Mouse (Mus musculus) MEL (cell line): ENCODE results near the gene Slc25a28. TPM values are rescaled to one million over a fixed set of nuclear protein-coding genes. Genes with fewer than 3 reads are reported as not detected.

Experiments used
- DNase-seq: peaks from one replicate; pipeline ENCODE4 v3.0.0; 2011; ENCODE audit warnings: low read depth, low spot score
- H3K27ac ChIP-seq: 2 replicates; pipeline ENCODE4 v1.5.1; 2012; ENCODE audit warnings: low read depth, mild to moderate bottlenecking, control low read depth, low read length, moderate library complexity; ENCODE audit not compliant: control insufficient read depth
- H3K27me3 ChIP-seq, 2 experiments: fragments of 150-350 bp in 1 of 2; sonication (generic) in 1 of 2; 2 replicates each; pipeline ENCODE4 v1.6.1; 2012; ENCODE audit warnings: low read length in 2 of 2, mild to moderate bottlenecking in 2 of 2, improper control_type of control experiment in 1 of 2, moderate library complexity in 1 of 2; ENCODE audit not compliant: insufficient read depth in 2 of 2, control insufficient read depth in 1 of 2
- H3K36me3 ChIP-seq, 2 experiments: 2 replicates each; pipeline ENCODE4 v1.6.1; 2012 to 2014; ENCODE audit warnings: low read length in 2 of 2, improper control_type of control experiment in 1 of 2, inconsistent platforms in 1 of 2, mild to moderate bottlenecking in 1 of 2; ENCODE audit not compliant: insufficient read depth in 2 of 2, control insufficient read depth in 1 of 2
- H3K4me1 ChIP-seq, 2 experiments: fragments of 150-350 bp in 1 of 2; sonication (generic) in 1 of 2; 2 replicates each; pipeline ENCODE4 v1.6.1; 2012; ENCODE audit warnings: low read length in 2 of 2, improper control_type of control experiment in 1 of 2, mild to moderate bottlenecking in 1 of 2; ENCODE audit not compliant: insufficient read depth in 2 of 2, control insufficient read depth in 1 of 2
- H3K4me3 ChIP-seq, 2 experiments: fragments of 150-350 bp in 1 of 2; sonication (generic) in 1 of 2; 2 replicates each; pipeline ENCODE4 v1.5.1; 2012; ENCODE audit warnings: low read depth in 2 of 2, low read length in 2 of 2, mild to moderate bottlenecking in 2 of 2, moderate library complexity in 2 of 2, control low read depth in 1 of 2, improper control_type of control experiment in 1 of 2; ENCODE audit not compliant: control insufficient read depth in 1 of 2, insufficient read depth in 1 of 2
- H3K79me2 ChIP-seq: 2 replicates; pipeline ENCODE4 v1.6.1; 2012; ENCODE audit warnings: mild to moderate bottlenecking, low read length, moderate library complexity; ENCODE audit not compliant: control insufficient read depth, poor library complexity, insufficient read depth
- H3K9ac ChIP-seq: 2 replicates; pipeline ENCODE4 v1.6.1; 2012; ENCODE audit warnings: low read depth, mild to moderate bottlenecking, control low read depth, low read length, moderate library complexity; ENCODE audit not compliant: control insufficient read depth, poor library complexity, severe bottlenecking
- H3K9me3 ChIP-seq: fragments of 150-350 bp; sonication (generic); replicated peaks from 2 replicates; pipeline ENCODE4 v1.6.1; 2012; ENCODE audit warnings: mild to moderate bottlenecking, low read length, improper control_type of control experiment, moderate library complexity; ENCODE audit not compliant: insufficient read depth
- CHD1 ChIP-seq: IDR thresholded peaks from 2 replicates; pipeline ENCODE4 v1.6.1; 2012; ENCODE audit warnings: low read depth, mild to moderate bottlenecking, inconsistent platforms, low read length, improper control_type of control experiment
- CTCF ChIP-seq, 3 experiments: IDR thresholded peaks in 2 of 3; conservative IDR thresholded peaks in 1 of 3; 2 replicates each; pipeline ENCODE4 v1.5.1; 2011 to 2012; ENCODE audit warnings: low read length in 3 of 3, low read depth in 2 of 3, mild to moderate bottlenecking in 2 of 3, improper control_type of control experiment in 1 of 3, inconsistent platforms in 1 of 3, mixed read lengths in 1 of 3, moderate library complexity in 1 of 3; ENCODE audit not compliant: control insufficient read depth in 1 of 3, insufficient read depth in 1 of 3, poor library complexity in 1 of 3, severe bottlenecking in 1 of 3
- ELF1 ChIP-seq: IDR thresholded peaks from 2 replicates; pipeline ENCODE4 v1.6.1; 2014; ENCODE audit warnings: low read depth, mild to moderate bottlenecking, inconsistent platforms, low read length, improper control_type of control experiment, moderate library complexity
- ETS1 ChIP-seq: IDR thresholded peaks from 2 replicates; pipeline ENCODE4 v1.6.1; 2012; ENCODE audit warnings: low read depth, mild to moderate bottlenecking, inconsistent platforms, low read length, improper control_type of control experiment, moderate library complexity
- GATA1 ChIP-seq: IDR thresholded peaks from 2 replicates; pipeline ENCODE4 v1.6.1; 2011; ENCODE audit warnings: low read depth, low read length, improper control_type of control experiment
- HCFC1 ChIP-seq: IDR thresholded peaks from 2 replicates; pipeline ENCODE4 v1.6.1; 2012; ENCODE audit warnings: low read depth, mild to moderate bottlenecking, inconsistent platforms, low read length, improper control_type of control experiment, moderate library complexity
- JUND ChIP-seq: IDR thresholded peaks from 2 replicates; pipeline ENCODE4 v1.6.1; 2011; ENCODE audit warnings: low read depth, mild to moderate bottlenecking, improper control_type of control experiment, low read length
- MAFK ChIP-seq: IDR thresholded peaks from 2 replicates; pipeline ENCODE4 v1.6.1; 2011; ENCODE audit warnings: low read depth, mild to moderate bottlenecking, low read length, improper control_type of control experiment, borderline replicate concordance
- MAX ChIP-seq: IDR thresholded peaks from 2 replicates; pipeline ENCODE4 v1.6.1; 2011; ENCODE audit warnings: low read length, improper control_type of control experiment
- MAZ ChIP-seq: IDR thresholded peaks from 2 replicates; pipeline ENCODE4 v1.6.1; 2012; ENCODE audit warnings: low read depth, mild to moderate bottlenecking, inconsistent platforms, low read length, improper control_type of control experiment
- MYB ChIP-seq: IDR thresholded peaks from 2 replicates; pipeline ENCODE4 v1.6.1; 2011; ENCODE audit warnings: mild to moderate bottlenecking, low read depth, low read length, improper control_type of control experiment
- MYC ChIP-seq: IDR thresholded peaks from 2 replicates; pipeline ENCODE4 v1.6.1; 2011; ENCODE audit warnings: low read depth, mild to moderate bottlenecking, low read length, improper control_type of control experiment, moderate library complexity
- NELFE ChIP-seq: IDR thresholded peaks from 2 replicates; pipeline ENCODE4 v1.6.1; 2011; ENCODE audit warnings: low read depth, low read length, improper control_type of control experiment
- NRF1 ChIP-seq: IDR thresholded peaks from 2 replicates; pipeline ENCODE4 v1.6.1; 2014; ENCODE audit warnings: low read depth, mild to moderate bottlenecking, inconsistent platforms, low read length, improper control_type of control experiment, moderate library complexity; ENCODE audit not compliant: poor library complexity, insufficient read depth, severe bottlenecking
- POLR2AphosphoS2 ChIP-seq: IDR thresholded peaks from 2 replicates; pipeline ENCODE4 v1.6.1; 2011; ENCODE audit warnings: low read length, improper control_type of control experiment
- RAD21 ChIP-seq: IDR thresholded peaks from 2 replicates; pipeline ENCODE4 v1.6.1; 2011; ENCODE audit warnings: mild to moderate bottlenecking, low read depth, low read length, improper control_type of control experiment
- SMC3 ChIP-seq: IDR thresholded peaks from 2 replicates; pipeline ENCODE4 v1.6.1; 2011; ENCODE audit warnings: low read depth, low read length, improper control_type of control experiment
- TAL1 ChIP-seq: IDR thresholded peaks from 2 replicates; pipeline ENCODE4 v1.6.1; 2012; ENCODE audit warnings: mild to moderate bottlenecking, inconsistent platforms, low read length, moderate library complexity, mixed read lengths
- USF1 ChIP-seq: IDR thresholded peaks from 2 replicates; pipeline ENCODE4 v1.6.1; 2014; ENCODE audit warnings: low read depth, mild to moderate bottlenecking, inconsistent platforms, low read length, improper control_type of control experiment, moderate library complexity
- ZC3H11A ChIP-seq: IDR thresholded peaks from 2 replicates; pipeline ENCODE4 v1.6.1; 2012; ENCODE audit warnings: low read depth, mild to moderate bottlenecking, inconsistent platforms, low read length, improper control_type of control experiment
- ZKSCAN1 ChIP-seq: IDR thresholded peaks from 2 replicates; pipeline ENCODE4 v1.6.1; 2012; ENCODE audit warnings: low read depth, mild to moderate bottlenecking, inconsistent platforms, low read length, improper control_type of control experiment, moderate library complexity
- ZMIZ1 ChIP-seq: IDR thresholded peaks from 2 replicates; pipeline ENCODE4 v1.6.1; 2012; ENCODE audit warnings: low read depth, mild to moderate bottlenecking, inconsistent platforms, low read length, improper control_type of control experiment, moderate library complexity
- polyA plus RNA-seq, 2 experiments: library from polyadenylated mRNA; stranded (reverse) in 1 of 2; unstranded in 1 of 2; fragments of >175 nt in 1 of 2; fragments of >200 nt in 1 of 2; gene quantifications; 2 replicates each; pipeline versions ENCODE4 v1.2.1 to v1.2.4; 2012; ENCODE audit warnings: low replicate concordance in 2 of 2, low read depth in 1 of 2; ENCODE audit not compliant: insufficient read length in 2 of 2, insufficient read depth in 1 of 2, missing spikeins in 1 of 2
- total RNA-seq: library from RNA; depleted of rRNA; stranded (reverse); fragments of 300-350 nt; gene quantifications from 2 replicates; pipeline ENCODE4 v1.2.3, GENCODE M21; 2012

Slc25a28 gene
- total and polyA plus RNA-seq, 3 experiments = 58.2 to 110 TPM; not detected in 1

- TF ChIP-seq HCFC1 (peak; percentile 83), MYC (peak; percentile 81), TAL1 (no peak), ZC3H11A (no peak), SMC3 (no peak)
Observed at GRCm38 (mm10) chr19:43674730-43675524, at the start of gene Slc25a28 (continued).

DNA sequence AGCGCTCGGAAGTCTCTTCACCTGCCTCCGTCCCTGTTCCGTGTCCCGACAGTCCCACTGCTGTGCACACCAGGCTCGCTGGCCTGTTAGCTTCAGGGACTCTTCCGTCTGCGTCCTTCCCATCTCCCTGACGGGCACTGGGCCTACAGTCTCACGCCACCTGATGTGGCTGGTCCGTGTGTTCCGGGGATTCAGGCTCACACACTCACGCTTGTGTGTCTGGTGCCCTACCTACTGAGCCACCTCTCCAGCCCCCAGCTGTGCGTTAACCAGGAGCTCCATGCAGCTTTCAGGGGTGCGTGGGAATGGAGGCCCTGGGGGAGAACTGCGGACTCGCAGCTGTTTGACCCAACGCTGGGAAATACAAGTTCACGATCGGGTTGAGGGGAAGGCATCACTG is 49.5 kb upstream of the Slc25a28 start:
- H3K9me3 ChIP-seq = no peaks in the 10 kb centered on the region

DNA sequence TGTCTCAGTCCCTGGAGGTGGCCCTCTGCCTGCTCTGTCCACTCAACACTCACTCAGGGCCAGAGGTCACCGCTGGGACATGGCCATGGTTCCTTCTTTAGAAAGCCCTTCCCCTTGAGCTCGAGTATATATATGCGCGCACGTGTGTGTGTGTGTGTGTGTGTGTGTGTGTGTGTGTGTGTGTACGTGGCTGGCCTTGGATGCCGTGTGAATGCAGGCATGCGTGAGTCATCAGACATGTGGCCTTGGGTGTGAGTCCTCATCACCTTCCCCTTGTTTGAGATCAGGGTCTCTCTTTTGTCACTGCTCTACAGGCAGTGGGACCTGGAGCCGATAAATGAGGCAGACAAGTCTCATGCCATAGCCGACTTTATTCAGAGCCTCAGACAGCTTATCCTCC is 48.8 kb upstream of the Slc25a28 start:
- DNase-seq = no peak
- Histone ChIP-seq H3K36me3 (peaks cover 0 to 3% of the 10 kb centered on the region in 2 experiments; a peak in 2 of 4 replicates), H3K9me3 (no peaks in the 10 kb centered on the region), H3K79me2 (no peaks in the 10 kb centered on the region), H3K27me3 (no peaks in the 10 kb centered on the region), H3K27ac (no peak overlapping the region), H3K4me3 (no peak overlapping the region), H3K9ac (no peak overlapping the region), H3K4me1 (peaks cover 0 to 3% of the 10 kb centered on the region in 2 experiments; a peak in 1 of 4 replicates)
- TF ChIP-seq MYB = no peak
- TF ChIP-seq HCFC1 = no peak
- no peak for TF ChIP-seq NELFE
- TF ChIP-seq MAFK = no peak
- TF ChIP-seq ZMIZ1 = no peak
- no peak for TF ChIP-seq MAZ
- TF ChIP-seq GATA1 = no peak
- TF ChIP-seq CTCF (IDR thresholded peaks at IDR 0.05 in 2 of 3, conservative IDR thresholded peaks at IDR 0.05 in 1 of 3; ENCODE audit: control insufficient read depth in 1 of 3, insufficient read depth in 1 of 3, low read depth in 2 of 3, low read length in 3 of 3, poor library complexity in 1 of 3, severe bottlenecking in 1 of 3) = no peak
- TF ChIP-seq ETS1 = no peak
- no peak for TF ChIP-seq JUND
- TF ChIP-seq NRF1 = no peak
- TF ChIP-seq TAL1 = no peak
- no peak for TF ChIP-seq ELF1

More for the DNA sequence above, 49.5 kb upstream of the Slc25a28 start:
- H3K9ac ChIP-seq = no peak overlapping the region
- H3K27me3 ChIP-seq = no peaks in the 10 kb centered on the region
- peaks cover 0 to 3% of the 10 kb centered on the region in 2 experiments; a peak in 1 of 4 replicates for H3K4me1 ChIP-seq
- no peak overlapping the region for H3K4me3 ChIP-seq
- TF ChIP-seq ZMIZ1 (no peak), RAD21 (no peak), ZKSCAN1 (no peak), ZC3H11A (no peak), CHD1 (no peak), USF1 (no peak), POLR2AphosphoS2 (no peak), MAX (no peak)
- no peaks in the 10 kb centered on the region for H3K79me2 ChIP-seq
- no peak for DNase-seq
- H3K27ac ChIP-seq = no peak overlapping the region
- peaks cover 0 to 3% of the 10 kb centered on the region in 2 experiments; a peak in 2 of 4 replicates for H3K36me3 ChIP-seq
